Mouse (Mus musculus) embryonic stem cell, embryonic (primary cell): Measurements from ENCODE around the gene Ifit1bl2.
"Not testable (repeated sequence)": the region's sequence is repeated elsewhere in the genome, so short reads cannot be mapped to it uniquely, and the experiment has no call there.

Experiments
- CTCF ChIA-PET, 4 experiments: fragments of 300-600 bp in 2 of 4; fragments of 350-600 bp in 2 of 4; sonication (Branson Sonifier 250); formaldehyde crosslinking; loops; one replicate each; lab custom pipeline; 2022; ENCODE audit warnings: inconsistent platforms in 2 of 4; lab: Charles Lee
- POLR2A ChIA-PET, 4 experiments: fragments of 300-600 bp in 2 of 4; fragments of 350-600 bp in 2 of 4; sonication (Branson Sonifier 250); formaldehyde crosslinking; loops; one replicate each; lab custom pipeline; 2022; ENCODE audit warnings: antibody characterized with exemption in 4 of 4, inconsistent platforms in 1 of 4; lab: Charles Lee

Gene Ifit1bl2

GRCm38 (mm10) chr19:34624663-34625062 is 15.9 kb downstream of the Ifit1bl2 start:
- ChIA-PET POLR2A (no interaction called here), CTCF (interaction anchor here in 1 of 4 experiments (0.6 kb wide), 1 partner anchor 76 kb away, joined by 3 read pairs; no protein-coding TSS in a partner anchor)

GRCm38 (mm10) chr19:34623781-34624180 is 16.8 kb downstream of the Ifit1bl2 start:
- CTCF ChIA-PET, result interaction anchor here in 1 of 4 experiments (1.6 kb wide), 1 partner anchor 74 kb away, joined by 3 read pairs; the partner anchor contains the start of gene Ifit2

GRCm38 (mm10) chr19:34620871-34621270 is 19.7 kb downstream of the Ifit1bl2 start:
- ChIA-PET POLR2A (no interaction called here), CTCF (no interaction called here)

More at GRCm38 (mm10) chr19:34623781-34624180, 16.8 kb downstream of the Ifit1bl2 start:
- POLR2A ChIA-PET, result no interaction called here

- CTCF ChIA-PET, POLR2A ChIA-PET: not testable (repeated sequence)
Observed at GRCm38 (mm10) chr19:34612243-34613001, 28.1 kb downstream of the Ifit1bl2 start.

GRCm38 (mm10) chr19:34610118-34610517 is 30.4 kb downstream of the Ifit1bl2 start:
- POLR2A ChIA-PET, result not testable (repeated sequence)
- CTCF ChIA-PET, result interaction anchor here in 3 of 4 experiments (0.6 to 1.5 kb wide), 4 partner anchors 24 to 1458 kb away, joined by 3 to 4 read pairs (median 3); partner anchors contain the start of gene Ifit2 (in 2 of the 3)

GRCm38 (mm10) chr19:34607237-34608051 is 33.1 kb downstream of the Ifit1bl2 start, which contains the start of gene Ifit3b:
TSS of gene Ifit3b (plus strand) at chr19:34607970.
- CTCF ChIA-PET, result not testable (repeated sequence)
- POLR2A ChIA-PET, result interaction anchor here in 1 of 4 experiments (0.6 kb wide), 1 partner anchor 53 kb away, joined by 3 read pairs; no protein-coding TSS in a partner anchor

- ChIA-PET CTCF (interaction anchor here in 1 of 4 experiments (1.0 kb wide), 1 partner anchor 55 kb away, joined by 3 read pairs; no protein-coding TSS in a partner anchor), POLR2A (interaction anchor here in 1 of 4 experiments (1.3 to 1.6 kb wide), 2 partner anchors 10 to 12 kb away, joined by 4 read pairs; no protein-coding TSS in a partner anchor)
Observed at GRCm38 (mm10) chr19:34605472-34605871, 35.1 kb downstream of the Ifit1bl2 start.

GRCm38 (mm10) chr19:34601888-34602287 is 38.7 kb downstream of the Ifit1bl2 start, which contains the start of gene Ifit1bl1:
TSS of gene Ifit1bl1 (minus strand) at chr19:34601956.
- POLR2A ChIA-PET, CTCF ChIA-PET: not testable (repeated sequence)

- POLR2A ChIA-PET, CTCF ChIA-PET: not testable (repeated sequence)
Observed at GRCm38 (mm10) chr19:34599250-34599649, 41.3 kb downstream of the Ifit1bl2 start.

- ChIA-PET POLR2A (no interaction called here), CTCF (no interaction called here)
Observed at GRCm38 (mm10) chr19:34598341-34598740, 42.2 kb downstream of the Ifit1bl2 start.

GRCm38 (mm10) chr19:34596811-34597210 is 43.7 kb downstream of the Ifit1bl2 start:
- CTCF ChIA-PET, result no interaction called here
- POLR2A ChIA-PET, result interaction anchor here in 1 of 4 experiments (0.5 kb wide), 1 partner anchor 231 kb away, joined by 5 read pairs; no protein-coding TSS in a partner anchor

- CTCF ChIA-PET, result interaction anchor here in 1 of 4 experiments (0.7 kb wide), 2 partner anchors 14 to 1457 kb away, joined by 4 to 7 read pairs; no protein-coding TSS in a partner anchor
- POLR2A ChIA-PET, result interaction anchor here in 1 of 4 experiments (1.2 kb wide), 1 partner anchor 11 kb away, joined by 4 read pairs; no protein-coding TSS in a partner anchor
Observed at GRCm38 (mm10) chr19:34594523-34594922, 46.0 kb downstream of the Ifit1bl2 start.

GRCm38 (mm10) chr19:34593456-34593855 is 47.1 kb downstream of the Ifit1bl2 start:
- ChIA-PET CTCF (no interaction called here), POLR2A (interaction anchor here in 1 of 4 experiments (1.2 kb wide), 1 partner anchor 12 kb away, joined by 4 read pairs; no protein-coding TSS in a partner anchor)

- POLR2A ChIA-PET, result no interaction called here
- CTCF ChIA-PET, result interaction anchor here in 1 of 4 experiments (0.6 kb wide), 1 partner anchor 181 kb away, joined by 3 read pairs; no protein-coding TSS in a partner anchor
Observed at GRCm38 (mm10) chr19:34588959-34589358, 51.6 kb downstream of the Ifit1bl2 start.

GRCm38 (mm10) chr19:34587898-34588692 is 52.4 kb downstream of the Ifit1bl2 start:
- POLR2A ChIA-PET, result not testable (repeated sequence)
- CTCF ChIA-PET, result interaction anchor here in 2 of 4 experiments (0.7 kb wide), 2 partner anchors 134 to 1819 kb away, joined by 3 read pairs; no protein-coding TSS in a partner anchor

- CTCF ChIA-PET, result interaction anchor here in 1 of 4 experiments (1.4 kb wide), 1 partner anchor 24 kb away, joined by 4 read pairs; no protein-coding TSS in a partner anchor
- POLR2A ChIA-PET, result interaction anchor here in 1 of 4 experiments (0.5 kb wide), 1 partner anchor 33 kb away, joined by 3 read pairs; no protein-coding TSS in a partner anchor
Observed at GRCm38 (mm10) chr19:34585740-34586458, 54.6 kb downstream of the Ifit1bl2 start.

GRCm38 (mm10) chr19:34583126-34583766 is 57.3 kb downstream of the Ifit1bl2 start, which contains the start of gene Ifit3:
TSS of gene Ifit3 (plus strand) at chr19:34583531.
- CTCF ChIA-PET, POLR2A ChIA-PET: not testable (repeated sequence)
